Mouse (Mus musculus) hindbrain, embryonic 14.5 days (tissue): ENCODE measurements around the gene Dennd1b. TPM values are rescaled to one million over a fixed set of nuclear protein-coding genes. Genes with fewer than 3 reads are reported as not detected.

Source experiments
- ATAC-seq: fragments of 200-750 bp; cut with Nextera tagmentation; 2 replicates; pipeline ENCODE4 v1.8.0; 2017; ENCODE audit warnings: moderate number of reproducible peaks, mild to moderate bottlenecking, moderate TSS enrichment, moderate library complexity; ENCODE audit not compliant: low FRiP score
- DNase-seq: peaks from one replicate; pipeline ENCODE4 v3.0.0-alpha.2; 2015; ENCODE audit warnings: low spot score
- H3K27ac ChIP-seq: fragments of 300-500 bp; sonication (generic); 2 replicates; pipeline ENCODE4 v1.5.1; 2014; ENCODE audit warnings: mild to moderate bottlenecking, moderate library complexity
- H3K27me3 ChIP-seq: fragments of 300-500 bp; sonication (generic); 2 replicates; pipeline ENCODE4 v1.6.1; 2014; ENCODE audit warnings: mild to moderate bottlenecking, low read length, mixed read lengths; ENCODE audit not compliant: control insufficient read depth, insufficient read depth
- H3K36me3 ChIP-seq: fragments of 300-500 bp; sonication (generic); replicated peaks from 2 replicates; pipeline ENCODE4 v1.6.1; 2014; ENCODE audit not compliant: control insufficient read depth, insufficient read depth
- H3K4me1 ChIP-seq: fragments of 300-500 bp; sonication (generic); replicated peaks from 2 replicates; pipeline ENCODE4 v1.6.1; 2014; ENCODE audit warnings: antibody characterized with exemption, low read length, mixed read lengths; ENCODE audit not compliant: control insufficient read depth, insufficient read depth
- H3K4me2 ChIP-seq: fragments of 300-500 bp; sonication (generic); replicated peaks from 2 replicates; pipeline ENCODE4 v1.6.1; 2014; ENCODE audit warnings: mild to moderate bottlenecking, moderate library complexity
- H3K4me3 ChIP-seq: fragments of 300-500 bp; sonication (generic); replicated peaks from 2 replicates; pipeline ENCODE4 v1.5.1; 2014; ENCODE audit warnings: mild to moderate bottlenecking, low read length
- H3K9ac ChIP-seq: fragments of 300-500 bp; sonication (generic); 2 replicates; pipeline ENCODE4 v1.6.1; 2014
- H3K9me3 ChIP-seq: fragments of 300-500 bp; sonication (generic); 2 replicates; pipeline ENCODE4 v1.6.1; 2016; ENCODE audit warnings: low read length; ENCODE audit not compliant: control insufficient read depth
- WGBS: fragments of 180-500 bp; shearing (Covaris S2); extraction: QIAGEN DNeasy Blood & Tissue Kit; methylation state at CpG from one replicate; pipeline ENCODE4 v1.1.7; 2014; 5-methylcytosine and 5-hydroxymethylcytosine counted together
- polyA plus RNA-seq: library from polyadenylated mRNA; unstranded; fragments of >200 nt; fragmentation: Nextera tagmentation; extraction: Ambion mirVana; gene quantifications from 2 replicates; pipeline ENCODE4 v1.2.1, GENCODE M21; 2014

Gene Dennd1b
- polyA plus RNA-seq, 1 experiment from 2014 or later: 11.2 TPM

DNA sequence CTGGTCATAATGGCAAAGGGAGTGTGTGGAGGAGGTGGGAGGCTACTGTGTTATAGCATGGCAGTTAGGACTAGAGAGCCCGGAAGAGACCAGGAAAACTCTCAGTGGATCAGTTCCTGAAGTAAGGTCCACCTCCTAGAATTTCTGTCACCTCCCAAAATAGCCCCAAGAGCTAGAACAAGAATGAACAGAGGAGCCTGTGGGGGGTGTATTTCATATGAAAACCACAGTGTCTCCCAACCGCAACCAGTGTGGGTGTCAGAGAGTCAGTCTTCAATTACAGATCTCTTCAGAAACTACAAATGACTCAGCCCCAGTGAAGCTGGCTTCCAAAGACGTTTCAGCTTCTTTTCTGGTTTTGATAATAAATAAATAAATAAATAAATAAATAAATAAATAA is 32.4 kb upstream of the Dennd1b start:
- Histone ChIP-seq H3K4me3 (no peak overlapping the region), H3K36me3 (no peaks in the 10 kb centered on the region), H3K9ac (no peak overlapping the region), H3K27ac (no peak overlapping the region), H3K4me1 (no peaks in the 10 kb centered on the region), H3K27me3 (no peaks in the 10 kb centered on the region), H3K4me2 (no peak overlapping the region), H3K9me3 (no peaks in the 10 kb centered on the region)
- DNase-seq (no peak), ATAC-seq (no peak)
- WGBS: 80% methylated on average over 3 of the region's 3 CpGs

DNA sequence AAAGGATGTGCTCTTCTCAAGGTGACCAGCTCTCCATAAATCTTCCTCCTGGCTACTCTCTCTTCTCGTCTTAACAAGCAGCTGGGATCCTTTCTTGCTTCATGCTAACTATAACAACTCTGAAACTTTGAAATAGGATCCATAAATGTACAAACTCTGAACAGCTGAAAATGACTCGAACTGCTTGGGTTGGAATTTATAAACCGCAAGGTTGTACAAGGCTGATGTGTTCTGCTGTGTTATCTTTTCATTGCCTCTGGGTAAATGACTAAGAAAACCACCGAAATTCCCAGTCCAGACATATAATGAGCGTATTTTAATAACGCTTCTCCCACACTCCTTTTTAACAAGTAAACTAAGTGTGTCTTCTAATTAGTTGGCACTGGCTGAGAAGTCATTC is 27.1 kb upstream of the Dennd1b start:
- no peak overlapping the region for H3K27ac ChIP-seq
- H3K36me3 ChIP-seq: no peaks in the 10 kb centered on the region
- no peaks in the 10 kb centered on the region for H3K4me1 ChIP-seq
- H3K27me3 ChIP-seq: no peaks in the 10 kb centered on the region
- H3K4me3 ChIP-seq: no peak overlapping the region
- WGBS: 89% methylated on average over 6 of the region's 6 CpGs
- DNase-seq (no peak), ATAC-seq (no peak)
- H3K9me3 ChIP-seq: no peaks in the 10 kb centered on the region
- H3K4me2 ChIP-seq: no peak overlapping the region
- H3K9ac ChIP-seq: no peak overlapping the region

DNA sequence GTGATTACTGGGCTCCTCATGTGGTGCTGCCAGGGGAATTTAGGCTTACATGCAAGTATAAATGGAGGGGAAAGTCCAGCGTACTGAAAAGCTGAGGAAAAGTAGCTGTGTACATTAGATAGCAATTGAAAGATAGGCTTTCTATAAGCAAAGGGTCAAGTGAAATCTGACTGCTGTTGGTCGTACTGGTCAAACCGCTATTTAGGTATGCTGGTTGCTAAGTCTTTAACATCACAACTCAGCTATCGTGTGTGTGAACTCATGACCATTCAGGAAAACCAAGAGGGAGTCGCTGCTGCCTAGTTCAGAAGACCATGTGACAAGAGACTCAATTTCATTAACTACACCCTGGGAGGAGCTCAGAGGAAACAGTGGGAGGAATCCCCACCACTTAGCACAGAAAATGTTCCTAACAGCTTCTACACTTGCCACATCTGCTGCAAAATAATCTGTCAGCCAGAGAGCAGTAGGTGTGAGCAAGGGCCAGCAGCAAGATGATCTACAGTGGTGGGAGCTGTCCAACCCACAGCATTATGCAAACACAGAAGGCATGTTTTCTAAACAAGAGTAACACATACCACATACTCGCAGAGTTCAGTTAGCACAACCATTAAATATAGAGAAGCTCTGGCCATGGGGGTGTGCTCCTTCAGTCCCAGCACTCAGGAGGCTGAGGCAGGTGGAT is 25.4 kb upstream of the Dennd1b start:
- ATAC-seq (no peak), DNase-seq (no peak)
- H3K36me3 ChIP-seq: no peaks in the 10 kb centered on the region
- no peak overlapping the region for H3K9ac ChIP-seq
- no peaks in the 10 kb centered on the region for H3K4me1 ChIP-seq
- H3K4me2 ChIP-seq: no peak overlapping the region
- no peaks in the 10 kb centered on the region for H3K27me3 ChIP-seq
- no peak overlapping the region for H3K4me3 ChIP-seq
- H3K9me3 ChIP-seq: no peaks in the 10 kb centered on the region
- 75% methylated on average over 6 of the region's 6 CpGs for WGBS
- no peak overlapping the region for H3K27ac ChIP-seq

DNA sequence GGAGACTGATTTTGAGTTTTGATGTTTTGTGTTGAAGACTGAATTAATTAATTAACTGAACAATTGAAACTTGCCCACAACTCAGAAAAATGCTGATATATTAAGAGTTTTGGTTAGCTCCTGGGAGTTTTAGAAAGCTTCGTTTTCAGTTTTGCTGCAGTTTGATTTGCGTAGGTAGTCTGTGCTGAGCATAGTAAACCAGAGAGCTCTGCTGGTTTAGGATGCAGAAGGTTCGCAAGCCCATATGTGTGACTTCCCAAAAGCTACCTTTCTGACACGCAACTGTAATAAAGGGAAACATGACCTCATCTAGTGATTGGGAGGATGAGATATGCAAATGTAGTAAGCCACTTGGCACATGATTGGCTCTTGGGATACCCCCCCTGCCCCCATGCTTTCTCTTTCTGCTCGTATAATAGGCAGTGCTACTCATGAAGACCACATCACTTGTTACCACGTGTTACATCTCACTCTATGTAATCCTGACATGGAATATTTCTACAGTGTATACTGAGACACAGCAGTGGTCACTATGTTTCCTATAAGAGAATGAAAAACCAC is 23.6 kb upstream of the Dennd1b start:
- Histone ChIP-seq H3K9ac (no peak overlapping the region), H3K9me3 (no peaks in the 10 kb centered on the region), H3K27ac (no peak overlapping the region), H3K4me2 (no peak overlapping the region), H3K36me3 (no peaks in the 10 kb centered on the region), H3K27me3 (no peaks in the 10 kb centered on the region), H3K4me3 (no peak overlapping the region), H3K4me1 (no peaks in the 10 kb centered on the region)
- no peak for ATAC-seq
- DNase-seq: no peak
- 76% methylated on average over 6 of the region's 6 CpGs for WGBS

DNA sequence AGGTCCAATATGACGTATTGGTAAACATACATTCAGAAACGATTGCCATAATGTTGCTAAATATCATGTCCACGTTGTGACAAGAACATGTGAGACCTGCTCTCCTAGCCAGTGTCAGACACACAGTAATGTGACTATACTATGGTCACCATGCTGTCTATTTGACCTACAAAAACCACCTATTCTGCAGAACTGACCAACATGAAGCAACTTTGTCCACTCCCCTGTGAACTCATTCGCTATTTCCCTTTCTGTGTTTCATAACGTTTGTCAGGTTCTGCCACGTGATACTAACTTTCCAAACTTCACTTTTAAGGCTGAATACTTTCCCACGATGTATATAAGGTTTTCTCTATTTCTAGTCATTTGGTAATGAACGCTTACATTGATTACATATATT is 22.8 kb upstream of the Dennd1b start:
- Histone ChIP-seq H3K27me3 (no peaks in the 10 kb centered on the region), H3K4me1 (no peaks in the 10 kb centered on the region), H3K27ac (no peak overlapping the region), H3K9ac (no peak overlapping the region), H3K9me3 (no peaks in the 10 kb centered on the region), H3K36me3 (no peaks in the 10 kb centered on the region), H3K4me3 (no peak overlapping the region), H3K4me2 (no peak overlapping the region)
- ATAC-seq (no peak), DNase-seq (no peak)
- WGBS: 92% methylated on average over 8 of the region's 8 CpGs

DNA sequence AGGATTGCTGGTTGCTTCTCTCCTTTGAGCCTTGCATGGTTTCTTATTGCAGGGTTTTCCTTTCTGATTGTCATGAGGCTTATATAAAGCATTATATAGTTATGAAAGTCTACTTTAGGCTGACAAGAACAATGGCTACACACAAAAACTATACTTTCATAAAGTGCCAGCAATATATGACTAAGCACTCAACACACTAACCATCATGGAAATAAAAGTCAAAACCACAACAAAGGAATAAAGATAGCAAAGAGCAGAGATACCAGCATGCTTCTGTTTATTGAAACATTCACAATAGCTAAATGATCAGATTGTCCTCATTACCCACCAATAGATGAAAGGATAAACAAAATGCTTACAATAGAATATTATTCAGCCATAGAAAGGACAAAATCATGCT is 11.1 kb upstream of the Dennd1b start:
- Histone ChIP-seq H3K9me3 (no peaks in the 10 kb centered on the region), H3K9ac (no peak overlapping the region), H3K4me2 (no peak overlapping the region), H3K4me1 (no peaks in the 10 kb centered on the region), H3K27ac (no peak overlapping the region), H3K27me3 (no peaks in the 10 kb centered on the region), H3K4me3 (no peak overlapping the region), H3K36me3 (no peaks in the 10 kb centered on the region)
- DNase-seq (no peak), ATAC-seq (no peak)

DNA sequence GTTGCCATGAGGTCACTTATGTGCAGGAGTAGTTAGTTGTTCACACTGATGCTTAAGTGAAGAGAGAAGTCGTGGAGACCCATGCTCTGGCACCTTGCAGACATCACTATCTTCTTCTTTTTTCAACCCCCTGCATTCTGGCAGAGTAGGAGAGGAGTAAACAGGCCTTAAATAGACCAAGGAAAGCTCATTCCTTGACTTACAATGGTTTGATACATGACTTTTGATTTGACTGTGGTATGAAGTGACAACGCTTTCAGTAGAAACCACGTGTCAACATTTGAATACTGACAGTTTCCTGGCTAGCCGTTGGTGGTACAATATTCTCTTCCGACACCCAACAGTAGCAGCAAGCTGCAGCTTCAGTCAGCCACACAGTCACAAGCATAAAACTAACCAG is 8.3 kb upstream of the Dennd1b start:
- 94% methylated on average over 5 of the region's 5 CpGs for WGBS
- no peaks in the 10 kb centered on the region for H3K4me1 ChIP-seq
- no peak overlapping the region for H3K4me2 ChIP-seq
- no peaks in the 10 kb centered on the region for H3K9me3 ChIP-seq
- H3K9ac ChIP-seq: no peak overlapping the region
- no peak overlapping the region for H3K4me3 ChIP-seq
- H3K27ac ChIP-seq: no peak overlapping the region
- ATAC-seq: no peak
- no peak for DNase-seq
- H3K27me3 ChIP-seq: no peaks in the 10 kb centered on the region
- H3K36me3 ChIP-seq: no peaks in the 10 kb centered on the region

DNA sequence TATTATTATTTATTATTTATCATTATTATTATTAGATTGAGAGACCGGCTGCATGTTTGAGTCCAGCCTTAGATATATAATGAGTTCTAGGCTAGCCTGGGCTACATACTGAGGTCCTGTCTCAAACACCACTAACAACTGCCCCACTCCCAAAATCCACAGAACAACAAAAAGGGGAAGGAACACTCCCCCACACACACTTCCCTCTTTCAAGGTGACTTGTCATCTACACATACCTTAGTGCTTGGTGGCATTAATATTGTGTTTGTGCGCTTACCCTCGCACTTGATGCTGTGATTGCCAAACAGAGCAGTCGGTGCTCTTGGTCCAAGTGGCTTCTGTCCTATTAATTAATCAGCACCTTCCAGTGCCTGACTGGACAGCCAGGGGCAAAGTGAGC is 7.8 kb upstream of the Dennd1b start:
- H3K9ac ChIP-seq: no peak overlapping the region
- no peak overlapping the region for H3K4me2 ChIP-seq
- DNase-seq (no peak), ATAC-seq (no peak)
- no peak overlapping the region for H3K27ac ChIP-seq
- no peaks in the 10 kb centered on the region for H3K27me3 ChIP-seq
- H3K4me1 ChIP-seq: no peaks in the 10 kb centered on the region
- H3K36me3 ChIP-seq: no peaks in the 10 kb centered on the region
- H3K9me3 ChIP-seq: no peaks in the 10 kb centered on the region
- H3K4me3 ChIP-seq: no peak overlapping the region
- WGBS: 92% methylated on average over 4 of the region's 4 CpGs

DNA sequence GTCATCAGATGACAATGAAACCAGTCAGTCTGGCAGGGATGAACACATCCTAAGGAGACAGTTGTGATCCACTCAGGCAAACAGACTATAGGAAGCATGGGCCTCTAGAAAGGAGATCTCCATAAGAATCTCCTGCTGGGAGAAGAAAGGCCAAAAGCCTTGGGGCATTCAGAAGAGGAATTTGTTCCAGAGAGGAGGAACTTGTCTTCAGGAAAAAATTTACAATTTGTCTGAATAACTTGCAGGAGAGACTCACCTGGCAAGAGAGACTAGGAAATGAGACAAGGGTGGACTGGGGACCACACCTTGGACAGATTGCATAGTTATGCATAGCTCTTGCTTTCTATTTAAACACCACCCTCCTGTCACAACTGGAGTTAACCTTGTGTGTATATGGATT is 6.7 kb upstream of the Dennd1b start:
- H3K4me3 ChIP-seq: no peak overlapping the region
- no peaks in the 10 kb centered on the region for H3K4me1 ChIP-seq
- ATAC-seq (no peak), DNase-seq (no peak)
- H3K4me2 ChIP-seq: no peak overlapping the region
- H3K9ac ChIP-seq: no peak overlapping the region
- H3K27ac ChIP-seq: no peak overlapping the region
- H3K36me3 ChIP-seq: no peaks in the 10 kb centered on the region
- no peaks in the 10 kb centered on the region for H3K9me3 ChIP-seq
- no peaks in the 10 kb centered on the region for H3K27me3 ChIP-seq

DNA sequence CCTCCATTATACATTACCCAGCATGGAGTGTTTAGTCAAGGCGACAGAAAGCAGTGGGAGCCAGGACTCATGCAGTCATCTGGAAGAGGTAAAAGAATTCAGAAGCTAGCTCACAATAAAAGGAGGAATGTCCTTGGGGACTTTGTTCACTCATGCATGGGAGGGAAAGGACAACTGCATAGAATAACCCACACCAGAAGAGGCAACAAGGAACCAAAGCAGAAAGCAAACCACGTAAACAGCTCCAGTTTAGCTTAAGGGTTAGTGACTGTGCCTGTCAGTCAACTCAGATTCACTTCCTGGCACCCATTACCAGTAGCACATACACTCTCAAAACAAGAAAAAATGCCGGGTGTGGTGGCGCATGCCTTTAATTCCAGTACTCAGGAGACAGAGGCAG is 6.1 kb upstream of the Dennd1b start:
- ATAC-seq: no peak
- Histone ChIP-seq H3K4me3 (no peak overlapping the region), H3K9ac (no peak overlapping the region), H3K27ac (no peak overlapping the region), H3K9me3 (no peaks in the 10 kb centered on the region), H3K4me1 (no peaks in the 10 kb centered on the region), H3K4me2 (no peak overlapping the region), H3K36me3 (no peaks in the 10 kb centered on the region), H3K27me3 (no peaks in the 10 kb centered on the region)
- WGBS: 40% methylated on average over 4 of the region's 4 CpGs
- no peak for DNase-seq
